Mouse (Mus musculus) kidney, embryonic 16.5 days (tissue): ENCODE results near the gene A630095E13Rik. TPM values are rescaled to one million over a fixed set of nuclear protein-coding genes. Genes with fewer than 3 reads are reported as not detected.
"Not testable (repeated sequence)": the region's sequence is repeated elsewhere in the genome, so short reads cannot be mapped to it uniquely, and the experiment has no call there.

Experiments used
- ATAC-seq: fragments of 200-750 bp; cut with Nextera tagmentation; 2 replicates; pipeline ENCODE4 v1.8.0; 2017; ENCODE audit warnings: moderate TSS enrichment; ENCODE audit not compliant: low FRiP score, low TSS enrichment
- H3K27ac ChIP-seq: fragments of 300-500 bp; sonication (generic); 2 replicates; pipeline ENCODE4 v1.5.1; 2014; ENCODE audit warnings: low read length
- H3K27me3 ChIP-seq: fragments of 300-500 bp; sonication (generic); 2 replicates; pipeline ENCODE4 v1.6.1; 2014; ENCODE audit warnings: low read length, control low read depth, mixed read lengths; ENCODE audit not compliant: insufficient read depth
- H3K36me3 ChIP-seq: fragments of 300-500 bp; sonication (generic); 2 replicates; pipeline ENCODE4 v1.6.1; 2014; ENCODE audit warnings: low read length, control low read depth, mixed read lengths; ENCODE audit not compliant: insufficient read depth
- H3K4me1 ChIP-seq: fragments of 300-500 bp; sonication (generic); 2 replicates; pipeline ENCODE4 v1.6.1; 2014; ENCODE audit warnings: low read length, control low read depth, mixed read lengths; ENCODE audit not compliant: insufficient read depth
- H3K4me2 ChIP-seq: fragments of 300-500 bp; sonication (generic); replicated peaks from 2 replicates; pipeline ENCODE4 v1.6.1; 2014; ENCODE audit warnings: low read depth, low read length
- H3K4me3 ChIP-seq: fragments of 300-500 bp; sonication (generic); 2 replicates; pipeline ENCODE4 v1.5.1; 2014; ENCODE audit warnings: mild to moderate bottlenecking, low read length
- H3K9ac ChIP-seq: fragments of 300-500 bp; sonication (generic); replicated peaks from 2 replicates; pipeline ENCODE4 v1.6.1; 2014; ENCODE audit warnings: low read length
- H3K9me3 ChIP-seq: fragments of 300-500 bp; sonication (generic); 2 replicates; pipeline ENCODE4 v1.6.1; 2016; ENCODE audit warnings: low read length, control low read depth
- WGBS: fragments of 180-500 bp; shearing (Covaris S2); extraction: QIAGEN DNeasy Blood & Tissue Kit; methylation state at CpG from one replicate; pipeline ENCODE4 v1.1.7; 2014; 5-methylcytosine and 5-hydroxymethylcytosine counted together
- polyA plus RNA-seq: library from polyadenylated mRNA; unstranded; fragments of >200 nt; fragmentation: Nextera tagmentation; extraction: Ambion mirVana; gene quantifications from 2 replicates; pipeline ENCODE4 v1.2.1, GENCODE M21; 2015

A630095E13Rik gene
- polyA plus RNA-seq, result not detected in 2 replicates

DNA sequence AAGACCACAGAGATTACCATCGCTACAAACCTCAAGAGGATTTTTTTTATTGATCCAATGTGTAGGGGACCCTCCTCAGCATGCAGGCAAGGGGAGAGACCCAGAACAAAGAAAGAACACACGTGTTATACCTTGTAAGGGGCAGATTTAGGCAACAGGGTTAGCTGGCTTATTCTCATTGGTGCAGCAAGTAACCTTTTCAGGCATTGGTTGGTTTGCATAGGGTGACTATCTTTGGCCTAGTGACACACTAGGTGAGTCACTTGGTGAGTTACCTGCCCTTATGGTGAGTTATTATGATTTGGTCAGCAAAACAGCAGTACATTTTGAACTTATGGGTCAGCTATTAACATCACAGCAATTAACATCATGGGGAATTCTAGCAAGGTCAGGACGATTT lies at the start of gene A630095E13Rik:
Gene A630095E13Rik, minus strand, starts transcription at position 101 of the 400 bp plus-strand sequence.
- H3K27me3 ChIP-seq, H3K27ac ChIP-seq, ATAC-seq, H3K4me1 ChIP-seq, H3K9ac ChIP-seq, H3K4me2 ChIP-seq, H3K36me3 ChIP-seq, H3K4me3 ChIP-seq, H3K9me3 ChIP-seq: not testable (repeated sequence)
- WGBS, result 68% methylated on average over 3 of the region's 3 CpGs

GRCm38 (mm10) chr9:36692920-36693319 lies 49.7 kb upstream of the A630095E13Rik start, which contains the start of gene Acrv1:
Acrv1 (plus strand) TSS chr9:36693220.
- no peaks in the 10 kb centered on the region for H3K4me1 ChIP-seq
- H3K4me3 ChIP-seq, result no peak within 1 kb of the TSS
- H3K27me3 ChIP-seq, result no peaks in the 10 kb centered on the region
- no peak within 1 kb of the TSS for H3K9ac ChIP-seq
- no peak within 1 kb of the TSS for H3K27ac ChIP-seq
- H3K36me3 ChIP-seq, result no peaks in the 10 kb centered on the region
- ATAC-seq, result no peak
- no peak within 1 kb of the TSS for H3K4me2 ChIP-seq
- 77% methylated on average over 1 of the region's 1 CpGs for WGBS
- H3K9me3 ChIP-seq, result no peaks in the 10 kb centered on the region

DNA sequence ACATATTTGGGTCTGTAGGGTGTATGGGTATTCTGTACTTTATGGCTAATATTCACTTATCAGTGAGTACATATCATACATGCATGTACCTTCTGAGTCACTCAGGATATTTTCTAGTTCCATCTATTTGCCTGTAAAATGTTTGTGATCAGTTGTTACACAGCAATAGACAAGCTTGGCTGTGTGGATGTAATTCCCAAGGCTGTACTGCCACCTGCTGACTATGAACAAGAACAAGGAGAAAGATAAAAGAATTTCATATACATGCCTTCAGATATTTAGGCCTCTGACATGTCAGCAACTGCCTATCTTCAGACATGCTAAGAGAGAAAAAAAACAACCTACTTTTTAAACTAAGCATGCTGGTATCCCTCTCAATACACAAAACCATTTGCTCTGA lies 44.2 kb upstream of the A630095E13Rik start:
- no peak overlapping the region for H3K27ac ChIP-seq
- no peak overlapping the region for H3K9ac ChIP-seq
- H3K27me3 ChIP-seq, result no peaks in the 10 kb centered on the region
- ATAC-seq, result no peak
- no peaks in the 10 kb centered on the region for H3K4me1 ChIP-seq
- no peaks in the 10 kb centered on the region for H3K9me3 ChIP-seq
- no peaks in the 10 kb centered on the region for H3K36me3 ChIP-seq
- H3K4me3 ChIP-seq, result no peak overlapping the region
- no peak overlapping the region for H3K4me2 ChIP-seq

DNA sequence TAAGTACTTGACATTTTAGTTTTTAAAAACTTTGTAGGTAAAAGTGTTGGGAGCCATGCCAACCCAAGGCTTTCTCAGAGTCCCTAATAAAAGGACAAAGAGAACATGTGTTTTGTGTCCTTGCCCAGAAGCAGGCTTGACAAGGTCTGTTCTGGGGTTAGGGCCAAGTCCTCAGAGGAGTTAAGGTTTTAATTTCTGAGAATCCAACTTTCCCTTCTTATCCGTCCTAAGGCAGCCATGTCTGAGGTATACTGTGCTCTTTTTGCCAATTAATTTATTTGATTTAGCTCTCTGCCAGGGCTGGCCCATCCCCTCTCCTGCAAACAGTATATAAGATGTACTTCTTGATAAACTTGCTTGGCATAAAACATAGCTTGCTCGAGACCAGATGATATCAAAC lies 38.2 kb upstream of the A630095E13Rik start:
- H3K27me3 ChIP-seq, result no peaks in the 10 kb centered on the region
- H3K27ac ChIP-seq, result no peak overlapping the region
- H3K4me3 ChIP-seq, result no peak overlapping the region
- 64% methylated on average over 2 of the region's 2 CpGs for WGBS
- no peaks in the 10 kb centered on the region for H3K36me3 ChIP-seq
- ATAC-seq, result no peak
- no peak overlapping the region for H3K4me2 ChIP-seq
- H3K9ac ChIP-seq, result no peak overlapping the region
- H3K4me1 ChIP-seq, result no peaks in the 10 kb centered on the region
- no peaks in the 10 kb centered on the region for H3K9me3 ChIP-seq

Other genes starting within 250 kb of the A630095E13Rik start
- gene Gm7257, start 211.5 kb downstream of the A630095E13Rik start, polyA plus RNA-seq, result not detected in 2 replicates
- gene Gm9513, start 167.7 kb downstream of the A630095E13Rik start, polyA plus RNA-seq, result not detected in 2 replicates
- gene Gm5615, start 101.4 kb downstream of the A630095E13Rik start, polyA plus RNA-seq, result not detected in 2 replicates
- not detected in 2 replicates for gene Gm17689, start 60.7 kb downstream of the A630095E13Rik start, polyA plus RNA-seq
- gene Acrv1, start 49.8 kb upstream of the A630095E13Rik start, polyA plus RNA-seq, result not detected in 2 replicates
- gene Chek1, start 83.7 kb upstream of the A630095E13Rik start, polyA plus RNA-seq, result 30.1 and 37.8 TPM in 2 replicates
- gene Stt3a, start 124.3 kb upstream of the A630095E13Rik start, polyA plus RNA-seq, result 285 and 290 TPM in 2 replicates
- 119 and 124 TPM in 2 replicates for gene Ei24, start 154.0 kb upstream of the A630095E13Rik start, polyA plus RNA-seq
- 4.6 and 4.9 TPM in 2 replicates for gene Fez1, start 178.5 kb upstream of the A630095E13Rik start, polyA plus RNA-seq